Mouse (Mus musculus) natural killer cell, adult 2 months (primary cell): Measurements from ENCODE around the gene Creb5.
A peak's percentile ranks its signal among the peaks of the same experiment; 100 is the strongest.

Experiments used
- DNase-seq, 2 experiments: peaks; one replicate each; pipeline ENCODE4 v3.0.0; 2022; ENCODE audit warnings: low spot score in 2 of 2

Gene Creb5

GRCm38 (mm10) chr6:53429891-53430290 is 142.8 kb downstream of the Creb5 start:
- no peak for DNase-seq

GRCm38 (mm10) chr6:53445862-53446460 is 158.9 kb downstream of the Creb5 start:
- no peak for DNase-seq

GRCm38 (mm10) chr6:53447479-53447878 is 160.4 kb downstream of the Creb5 start:
- no peak for DNase-seq

GRCm38 (mm10) chr6:53448317-53448870 is 161.3 kb downstream of the Creb5 start:
- DNase-seq = peak in 1 of 2 experiments; percentile 24

- no peak for DNase-seq
Observed at GRCm38 (mm10) chr6:53449437-53450173, 162.5 kb downstream of the Creb5 start.

- DNase-seq = no peak
Observed at GRCm38 (mm10) chr6:53450494-53450893, 163.4 kb downstream of the Creb5 start.

- DNase-seq = no peak
Observed at GRCm38 (mm10) chr6:53452240-53452639, 165.2 kb downstream of the Creb5 start.

- peak in 1 of 2 experiments; percentile 18 for DNase-seq
Observed at GRCm38 (mm10) chr6:53455442-53455841, 168.4 kb downstream of the Creb5 start.

- no peak for DNase-seq
Observed at GRCm38 (mm10) chr6:53456111-53456510, 169.0 kb downstream of the Creb5 start.

GRCm38 (mm10) chr6:53459995-53460747 is 173.1 kb downstream of the Creb5 start:
- DNase-seq = no peak

- no peak for DNase-seq
Observed at GRCm38 (mm10) chr6:53461056-53461455, 174.0 kb downstream of the Creb5 start.

- no peak for DNase-seq
Observed at GRCm38 (mm10) chr6:53461775-53462770, 175.0 kb downstream of the Creb5 start.

GRCm38 (mm10) chr6:53462802-53463201 is 175.7 kb downstream of the Creb5 start:
- DNase-seq = no peak

GRCm38 (mm10) chr6:53463261-53463813 is 176.3 kb downstream of the Creb5 start:
- DNase-seq = no peak

- no peak for DNase-seq
Observed at GRCm38 (mm10) chr6:53469204-53469603, 182.1 kb downstream of the Creb5 start.

GRCm38 (mm10) chr6:53469703-53470102 is 182.6 kb downstream of the Creb5 start:
- DNase-seq = no peak

GRCm38 (mm10) chr6:53470559-53470958 is 183.5 kb downstream of the Creb5 start:
- no peak for DNase-seq

GRCm38 (mm10) chr6:53470999-53471591 is 184.0 kb downstream of the Creb5 start:
- no peak for DNase-seq

- no peak for DNase-seq
Observed at GRCm38 (mm10) chr6:53472751-53473150, 185.7 kb downstream of the Creb5 start.

GRCm38 (mm10) chr6:53477501-53477900 is 190.4 kb downstream of the Creb5 start:
- DNase-seq = no peak
